Mouse (Mus musculus): ENCODE results near the gene Ankrd13c. TPM values are rescaled to one million over a fixed set of nuclear protein-coding genes. Genes with fewer than 3 reads are reported as not detected.

Ankrd13c gene
- polyA plus RNA-seq, 1 experiment from 2014 or later: 28.6 TPM

GRCm38 (mm10) chr3:157971151-157971550 is 24.1 kb downstream of the Ankrd13c start:
- ATAC-seq (replicated peaks; ENCODE audit: low FRiP score) (no peak), DNase-seq (ENCODE audit: low spot score) (no peak)

GRCm38 (mm10) chr3:157973236-157973635 is 26.2 kb downstream of the Ankrd13c start:
- Histone ChIP-seq H3K9ac (ENCODE audit: low read depth, low read length) (no peak overlapping the region), H3K27ac (ENCODE audit: low read depth, low read length) (no peak overlapping the region), H3K4me2 (no peak overlapping the region), H3K4me3 (ENCODE audit: low read depth, low read length) (no peak overlapping the region), H3K9me3 (ENCODE audit: control insufficient read depth, low read length) (no peaks in the 10 kb centered on the region), H3K36me3 (ENCODE audit: control insufficient read depth, insufficient read depth, low read length) (peaks cover 2% of the 10 kb centered on the region; the same call in 1 of the 2 replicates), H3K27me3 (replicated peaks; ENCODE audit: control insufficient read depth, insufficient read depth, low read length) (no peaks in the 10 kb centered on the region), H3K4me1 (replicated peaks; ENCODE audit: control insufficient read depth, insufficient read depth, low read length) (no peaks in the 10 kb centered on the region)
- 94% methylated on average over 2 of the region's 2 CpGs for WGBS
- ATAC-seq (replicated peaks; ENCODE audit: low FRiP score): no peak
- DNase-seq (ENCODE audit: low spot score): no peak

More at GRCm38 (mm10) chr3:157971151-157971550, 24.1 kb downstream of the Ankrd13c start:
- Histone ChIP-seq H3K4me3 (ENCODE audit: low read depth, low read length) (no peak overlapping the region), H3K36me3 (ENCODE audit: control insufficient read depth, insufficient read depth, low read length) (no peaks in the 10 kb centered on the region; the same call in 1 of the 2 replicates), H3K27me3 (replicated peaks; ENCODE audit: control insufficient read depth, insufficient read depth, low read length) (no peaks in the 10 kb centered on the region), H3K9ac (ENCODE audit: low read depth, low read length) (no peak overlapping the region), H3K9me3 (ENCODE audit: control insufficient read depth, low read length) (no peaks in the 10 kb centered on the region), H3K27ac (ENCODE audit: low read depth, low read length) (no peak overlapping the region), H3K4me1 (replicated peaks; ENCODE audit: control insufficient read depth, insufficient read depth, low read length) (no peaks in the 10 kb centered on the region), H3K4me2 (no peak overlapping the region)
- 83% methylated on average over 2 of the region's 2 CpGs for WGBS

GRCm38 (mm10) chr3:157979619-157980018 is 32.6 kb downstream of the Ankrd13c start:
- no peaks in the 10 kb centered on the region for H3K9me3 ChIP-seq (ENCODE audit: control insufficient read depth, low read length)
- no peak overlapping the region for H3K9ac ChIP-seq (ENCODE audit: low read depth, low read length)
- H3K4me1 ChIP-seq (replicated peaks; ENCODE audit: control insufficient read depth, insufficient read depth, low read length): no peaks in the 10 kb centered on the region
- DNase-seq (ENCODE audit: low spot score) (no peak), ATAC-seq (replicated peaks; ENCODE audit: low FRiP score) (no peak)
- 0 out of 2 replicates have a peak, but pooled peaks cover 2% of the 10 kb centered on the region for H3K36me3 ChIP-seq (ENCODE audit: control insufficient read depth, insufficient read depth, low read length)
- no peak overlapping the region for H3K27ac ChIP-seq (ENCODE audit: low read depth, low read length)
- no peaks in the 10 kb centered on the region for H3K27me3 ChIP-seq (replicated peaks; ENCODE audit: control insufficient read depth, insufficient read depth, low read length)
- H3K4me3 ChIP-seq (ENCODE audit: low read depth, low read length): no peak overlapping the region
- no peak overlapping the region for H3K4me2 ChIP-seq

- ATAC-seq (replicated peaks; ENCODE audit: low FRiP score) (peak; percentile 67), DNase-seq (ENCODE audit: low spot score) (no peak)
- Histone ChIP-seq H3K36me3 (ENCODE audit: control insufficient read depth, insufficient read depth, low read length) (peaks cover 3% of the 10 kb centered on the region; the same call in 1 of the 2 replicates), H3K27ac (ENCODE audit: low read depth, low read length) (no peak overlapping the region), H3K4me3 (ENCODE audit: low read depth, low read length) (no peak overlapping the region), H3K4me2 (no peak overlapping the region), H3K4me1 (replicated peaks; ENCODE audit: control insufficient read depth, insufficient read depth, low read length) (no peaks in the 10 kb centered on the region), H3K27me3 (replicated peaks; ENCODE audit: control insufficient read depth, insufficient read depth, low read length) (no peaks in the 10 kb centered on the region), H3K9ac (ENCODE audit: low read depth, low read length) (no peak overlapping the region), H3K9me3 (ENCODE audit: control insufficient read depth, low read length) (no peaks in the 10 kb centered on the region)
Measured at GRCm38 (mm10) chr3:157993322-157993721, 46.3 kb downstream of the Ankrd13c start.

GRCm38 (mm10) chr3:157995726-157996125 is 48.7 kb downstream of the Ankrd13c start:
- no peak overlapping the region for H3K4me2 ChIP-seq
- peaks cover 3% of the 10 kb centered on the region; the same call in 1 of the 2 replicates for H3K36me3 ChIP-seq (ENCODE audit: control insufficient read depth, insufficient read depth, low read length)
- H3K4me3 ChIP-seq (ENCODE audit: low read depth, low read length): no peak overlapping the region
- DNase-seq (ENCODE audit: low spot score) (no peak), ATAC-seq (replicated peaks; ENCODE audit: low FRiP score) (no peak)
- no peaks in the 10 kb centered on the region for H3K4me1 ChIP-seq (replicated peaks; ENCODE audit: control insufficient read depth, insufficient read depth, low read length)
- H3K9me3 ChIP-seq (ENCODE audit: control insufficient read depth, low read length): no peaks in the 10 kb centered on the region
- WGBS: 97% methylated on average over 2 of the region's 2 CpGs
- H3K9ac ChIP-seq (ENCODE audit: low read depth, low read length): no peak overlapping the region
- no peak overlapping the region for H3K27ac ChIP-seq (ENCODE audit: low read depth, low read length)
- no peaks in the 10 kb centered on the region for H3K27me3 ChIP-seq (replicated peaks; ENCODE audit: control insufficient read depth, insufficient read depth, low read length)

- Histone ChIP-seq H3K36me3 (ENCODE audit: control insufficient read depth, insufficient read depth, low read length) (peaks cover 9% of the 10 kb centered on the region), H3K9me3 (ENCODE audit: control insufficient read depth, low read length) (no peaks in the 10 kb centered on the region), H3K27me3 (replicated peaks; ENCODE audit: control insufficient read depth, insufficient read depth, low read length) (no peaks in the 10 kb centered on the region), H3K4me3 (ENCODE audit: low read depth, low read length) (no peak overlapping the region), H3K4me1 (replicated peaks; ENCODE audit: control insufficient read depth, insufficient read depth, low read length) (no peaks in the 10 kb centered on the region), H3K9ac (ENCODE audit: low read depth, low read length) (no peak overlapping the region), H3K4me2 (no peak overlapping the region), H3K27ac (ENCODE audit: low read depth, low read length) (no peak overlapping the region)
- 50% methylated on average over 1 of the region's 1 CpGs for WGBS
- DNase-seq (ENCODE audit: low spot score) (no peak), ATAC-seq (replicated peaks; ENCODE audit: low FRiP score) (no peak)
Measured at GRCm38 (mm10) chr3:157998742-157999369, 51.8 kb downstream of the Ankrd13c start.

- H3K36me3 ChIP-seq (ENCODE audit: control insufficient read depth, insufficient read depth, low read length): peaks cover 19% of the 10 kb centered on the region
- H3K4me3 ChIP-seq (ENCODE audit: low read depth, low read length): no peak overlapping the region
- DNase-seq (ENCODE audit: low spot score) (no peak), ATAC-seq (replicated peaks; ENCODE audit: low FRiP score) (no peak)
- H3K27ac ChIP-seq (ENCODE audit: low read depth, low read length): no peak overlapping the region
- no peaks in the 10 kb centered on the region for H3K27me3 ChIP-seq (replicated peaks; ENCODE audit: control insufficient read depth, insufficient read depth, low read length)
- H3K4me1 ChIP-seq (replicated peaks; ENCODE audit: control insufficient read depth, insufficient read depth, low read length): no peaks in the 10 kb centered on the region
- 80% methylated on average over 1 of the region's 1 CpGs for WGBS
- H3K4me2 ChIP-seq: no peak overlapping the region
- no peaks in the 10 kb centered on the region for H3K9me3 ChIP-seq (ENCODE audit: control insufficient read depth, low read length)
- no peak overlapping the region for H3K9ac ChIP-seq (ENCODE audit: low read depth, low read length)
Measured at GRCm38 (mm10) chr3:158008647-158009046, 61.6 kb downstream of the Ankrd13c start.

GRCm38 (mm10) chr3:158009762-158010320 is 62.8 kb downstream of the Ankrd13c start:
- Histone ChIP-seq H3K9me3 (ENCODE audit: control insufficient read depth, low read length) (no peaks in the 10 kb centered on the region), H3K9ac (ENCODE audit: low read depth, low read length) (no peak overlapping the region), H3K36me3 (ENCODE audit: control insufficient read depth, insufficient read depth, low read length) (peaks cover 21% of the 10 kb centered on the region), H3K4me1 (replicated peaks; ENCODE audit: control insufficient read depth, insufficient read depth, low read length) (no peaks in the 10 kb centered on the region), H3K27me3 (replicated peaks; ENCODE audit: control insufficient read depth, insufficient read depth, low read length) (no peaks in the 10 kb centered on the region), H3K27ac (ENCODE audit: low read depth, low read length) (no peak overlapping the region), H3K4me3 (ENCODE audit: low read depth, low read length) (no peak overlapping the region), H3K4me2 (no peak overlapping the region)
- ATAC-seq (replicated peaks; ENCODE audit: low FRiP score) (peak; percentile 44), DNase-seq (ENCODE audit: low spot score) (no peak)
- 46% methylated on average over 1 of the region's 1 CpGs for WGBS

- Histone ChIP-seq H3K27me3 (replicated peaks; ENCODE audit: control insufficient read depth, insufficient read depth, low read length) (no peaks in the 10 kb centered on the region), H3K4me3 (ENCODE audit: low read depth, low read length) (peak overlapping the region; percentile 90), H3K4me2 (peak overlapping the region; percentile 91), H3K4me1 (replicated peaks; ENCODE audit: control insufficient read depth, insufficient read depth, low read length) (peaks cover 17% of the 10 kb centered on the region), H3K9me3 (ENCODE audit: control insufficient read depth, low read length) (no peaks in the 10 kb centered on the region), H3K9ac (ENCODE audit: low read depth, low read length) (peak overlapping the region; percentile 97), H3K27ac (ENCODE audit: low read depth, low read length) (peak overlapping the region; percentile 100), H3K36me3 (ENCODE audit: control insufficient read depth, insufficient read depth, low read length) (peaks cover 4% of the 10 kb centered on the region; the same call in 1 of the 2 replicates)
- WGBS: under 1% methylated on average over 61 of the region's 61 CpGs
- DNase-seq (ENCODE audit: low spot score): peak; percentile 91
- peak; percentile 88 for ATAC-seq (replicated peaks; ENCODE audit: low FRiP score)
Measured at GRCm38 (mm10) chr3:158031371-158031925, 84.4 kb downstream of the Ankrd13c start.

Measured in liver, embryonic 11.5 days (tissue).